Mouse (Mus musculus) G1E (cell line): ENCODE measurements around the gene Prdm16. TPM values are rescaled to one million over a fixed set of nuclear protein-coding genes. Genes with fewer than 3 reads are reported as not detected.

Source experiments
- ATAC-seq: 2 replicates; pipeline ENCODE4 v1.8.0; 2016; ENCODE audit warnings: mild to moderate bottlenecking; ENCODE audit not compliant: insufficient number of reproducible peaks, poor library complexity, low FRiP score, severe bottlenecking; ENCODE audit errors: extremely low read depth
- DNase-seq: peaks from one replicate; pipeline ENCODE4 v3.0.0; 2012; ENCODE audit warnings: low spot score
- H3K27me3 ChIP-seq: 2 replicates; pipeline ENCODE4 v1.6.1; 2012; ENCODE audit warnings: mild to moderate bottlenecking, low read length, inconsistent platforms; ENCODE audit not compliant: insufficient read depth
- H3K36me3 ChIP-seq: replicated peaks from 2 replicates; pipeline ENCODE3; 2012; ENCODE audit warnings: mild to moderate bottlenecking, inconsistent platforms
- H3K4me1 ChIP-seq: 2 replicates; pipeline ENCODE4 v1.6.1; 2012; ENCODE audit warnings: low read depth, low read length, inconsistent platforms, mixed read lengths; ENCODE audit not compliant: insufficient read depth
- H3K4me3 ChIP-seq: 2 replicates; pipeline ENCODE4 v1.5.1; 2012; ENCODE audit warnings: low read depth, mild to moderate bottlenecking, inconsistent platforms, low read length, moderate library complexity, mixed read lengths
- H3K9me3 ChIP-seq: replicated peaks from 2 replicates; pipeline ENCODE4 v1.6.1; 2012; ENCODE audit warnings: inconsistent platforms
- CTCF ChIP-seq: IDR thresholded peaks from 2 replicates; pipeline ENCODE4 v1.5.1; 2012; ENCODE audit warnings: low read depth, low read length, inconsistent platforms, mixed read lengths
- GATA1 ChIP-seq: IDR thresholded peaks from 2 replicates; pipeline ENCODE4 v1.6.1; 2012; ENCODE audit warnings: borderline replicate concordance, low read length, inconsistent platforms, mixed read lengths
- GATA2 ChIP-seq: IDR thresholded peaks from 2 replicates; pipeline ENCODE4 v1.6.1; 2012; ENCODE audit warnings: low read depth, low read length, inconsistent platforms, borderline replicate concordance
- POLR2AphosphoS5 ChIP-seq: IDR thresholded peaks from 2 replicates; pipeline ENCODE4 v1.6.1; 2012; ENCODE audit warnings: low read depth, low read length, inconsistent platforms; ENCODE audit not compliant: insufficient replicate concordance
- TAL1 ChIP-seq: conservative IDR thresholded peaks from 2 replicates; pipeline ENCODE4 v1.6.1; 2012; ENCODE audit warnings: low read depth, low read length, inconsistent platforms, mixed read lengths
- polyA plus RNA-seq: library from polyadenylated mRNA; stranded (reverse); fragments of >175 nt; gene quantifications from 2 replicates; pipeline ENCODE4 v1.2.3, GENCODE M21; 2012
- total RNA-seq, 2 experiments: library from RNA; stranded (forward) in 1 of 2; stranded (reverse) in 1 of 2; fragments of 200-1000 nt in 1 of 2; fragments of >200 nt in 1 of 2; fragmentation: Nextera tagmentation in 1 of 2; gene quantifications; 2 replicates each; pipeline ENCODE4 v1.2.3; 2014 to 2017

Gene Prdm16
- total and polyA plus RNA-seq, 3 experiments = under 0.01 TPM; not detected in 2

DNA sequence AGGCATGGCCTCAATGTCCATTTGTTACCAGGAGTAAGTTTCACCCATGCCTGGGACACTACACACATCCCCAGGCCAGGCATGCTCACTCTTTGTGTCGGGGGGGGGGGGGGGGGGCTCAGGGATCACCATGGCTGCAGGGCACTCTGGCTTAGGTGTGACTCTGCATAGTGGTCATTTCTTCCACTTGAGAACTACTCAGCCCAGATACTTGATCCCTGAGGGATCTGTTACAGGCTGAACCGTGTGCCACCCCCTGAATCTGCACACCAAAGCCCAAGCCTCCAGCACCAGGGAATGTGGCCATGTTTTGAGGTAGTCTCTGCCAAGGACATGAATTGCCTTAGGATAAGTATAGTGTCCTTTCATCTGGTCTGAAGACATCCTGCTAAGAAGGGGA, 123.0 kb downstream of the Prdm16 start:
- TF ChIP-seq POLR2AphosphoS5 (no peak), GATA2 (no peak), GATA1 (no peak), CTCF (no peak), TAL1 (no peak)
- Histone ChIP-seq H3K4me1 (no peaks in the 10 kb centered on the region), H3K36me3 (no peaks in the 10 kb centered on the region), H3K9me3 (peaks cover 93% of the 10 kb centered on the region), H3K4me3 (no peak overlapping the region), H3K27me3 (no peaks in the 10 kb centered on the region)
- DNase-seq = no peak
- no peak for ATAC-seq

DNA sequence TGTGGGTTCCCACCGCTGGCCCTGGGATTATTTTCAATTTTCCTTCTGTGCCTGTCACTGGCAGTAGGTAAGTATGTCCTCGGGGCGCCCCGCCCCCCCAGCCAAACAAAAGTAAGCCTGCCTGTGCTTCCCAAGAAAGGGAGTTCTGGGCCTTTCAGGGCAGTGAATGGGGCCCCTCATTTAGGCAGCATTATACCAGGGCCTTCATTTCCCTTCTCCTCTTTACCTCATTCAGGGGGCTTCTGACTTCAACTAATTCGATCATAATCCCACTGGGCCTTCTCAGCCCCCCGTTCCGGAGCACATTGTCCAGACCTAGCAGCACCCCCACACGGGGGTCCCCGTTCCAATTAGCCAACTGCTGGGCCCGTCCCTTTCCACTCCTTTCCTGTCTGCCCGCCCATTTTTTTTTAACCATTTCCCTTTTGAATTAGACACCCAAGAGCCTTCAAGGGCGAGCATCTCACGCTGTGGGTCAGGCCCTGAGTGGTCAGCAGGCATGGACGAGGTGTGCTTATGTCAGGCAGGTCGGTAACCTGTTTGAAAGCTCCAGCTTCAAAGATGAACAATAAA, 124.1 kb downstream of the Prdm16 start:
- Histone ChIP-seq H3K27me3 (no peaks in the 10 kb centered on the region), H3K36me3 (no peaks in the 10 kb centered on the region), H3K4me3 (no peak overlapping the region), H3K4me1 (no peaks in the 10 kb centered on the region), H3K9me3 (peaks cover 90% of the 10 kb centered on the region)
- ATAC-seq (no peak), DNase-seq (no peak)
- TF ChIP-seq CTCF (no peak), TAL1 (no peak), GATA2 (no peak), GATA1 (no peak), POLR2AphosphoS5 (no peak)

DNA sequence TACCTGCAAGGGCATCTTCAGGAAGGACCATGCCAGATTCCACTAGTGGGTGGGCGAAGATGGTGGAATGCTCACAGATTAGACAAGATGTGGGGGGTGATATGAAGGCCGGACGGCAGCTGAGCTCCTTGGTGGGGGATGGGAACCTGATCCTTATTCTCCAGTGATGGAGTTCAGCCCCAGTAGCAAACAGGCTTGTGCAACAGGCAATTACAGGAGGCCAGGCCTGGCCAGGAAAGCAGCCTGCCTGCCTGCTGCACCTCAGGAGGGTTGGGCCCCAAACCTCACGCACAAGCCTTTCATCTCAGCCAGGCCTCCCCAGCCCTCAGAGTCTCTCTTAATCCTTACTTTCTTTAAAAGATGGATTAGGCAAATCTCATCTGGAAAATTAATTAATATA, 124.9 kb downstream of the Prdm16 start:
- Histone ChIP-seq H3K4me3 (no peak overlapping the region), H3K27me3 (no peaks in the 10 kb centered on the region), H3K9me3 (peaks cover 90% of the 10 kb centered on the region), H3K4me1 (no peaks in the 10 kb centered on the region), H3K36me3 (no peaks in the 10 kb centered on the region)
- DNase-seq (no peak), ATAC-seq (no peak)
- TF ChIP-seq CTCF = no peak
- TF ChIP-seq GATA1 = no peak
- TF ChIP-seq GATA2 = no peak
- no peak for TF ChIP-seq TAL1
- no peak for TF ChIP-seq POLR2AphosphoS5

DNA sequence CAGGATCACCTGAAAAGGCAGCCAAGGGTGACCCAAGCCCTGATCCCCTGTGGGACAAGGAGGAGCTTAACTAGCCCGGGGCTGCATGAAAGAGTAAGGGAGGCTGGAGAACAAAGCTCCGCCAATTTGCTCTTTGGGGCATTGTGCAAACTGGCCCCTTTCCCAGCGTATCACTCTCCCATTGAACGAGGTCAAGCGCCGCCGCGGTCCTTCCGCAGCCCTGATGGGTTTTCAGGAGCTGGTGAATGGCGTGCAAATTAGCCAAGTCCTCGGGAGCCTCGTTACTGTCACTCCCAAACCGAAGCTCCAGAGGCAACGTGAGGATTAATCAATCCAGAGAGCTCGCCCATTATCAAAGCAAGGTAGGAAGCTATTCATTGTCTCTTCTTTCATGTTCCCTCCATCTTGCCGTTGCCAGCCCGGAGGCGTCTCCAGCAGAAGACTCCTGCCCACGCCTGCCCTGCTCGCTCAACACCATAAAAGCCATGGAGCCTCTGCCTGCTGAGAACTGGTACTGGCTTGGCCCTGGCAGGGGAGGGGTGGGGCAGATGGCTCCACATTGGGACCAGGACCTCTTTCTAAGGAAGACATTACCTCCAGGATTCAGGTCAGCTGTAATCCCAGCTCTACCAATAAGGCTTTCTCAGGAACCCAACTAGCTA, 129.8 kb downstream of the Prdm16 start:
- Histone ChIP-seq H3K4me1 (no peaks in the 10 kb centered on the region), H3K27me3 (peaks cover 4% of the 10 kb centered on the region; the same call in 1 of the 2 replicates), H3K9me3 (peaks cover 93% of the 10 kb centered on the region), H3K36me3 (no peaks in the 10 kb centered on the region), H3K4me3 (no peak overlapping the region)
- TF ChIP-seq POLR2AphosphoS5 (no peak), GATA2 (no peak), GATA1 (no peak), CTCF (no peak), TAL1 (no peak)
- no peak for DNase-seq
- ATAC-seq = no peak

DNA sequence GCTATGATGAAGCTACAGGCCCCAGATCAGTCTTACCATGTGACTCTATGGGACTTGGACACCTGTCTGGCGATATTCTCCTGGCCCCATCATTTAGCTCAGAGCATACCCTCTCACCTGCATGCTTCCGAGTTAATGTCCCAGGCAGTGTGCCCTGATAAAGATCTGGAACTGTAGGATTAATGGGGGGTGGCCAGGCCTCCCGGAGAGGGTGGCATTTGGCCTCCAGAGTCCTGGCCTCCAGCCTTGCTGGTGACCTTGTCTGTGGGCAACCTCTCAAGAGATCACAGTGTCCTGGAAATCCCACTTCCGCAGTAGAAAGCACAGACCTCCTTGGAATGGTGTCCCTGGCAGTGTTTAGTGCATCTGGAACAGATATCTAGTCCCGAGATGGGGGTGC, 131.4 kb downstream of the Prdm16 start:
- TF ChIP-seq POLR2AphosphoS5 (no peak), CTCF (no peak), TAL1 (no peak), GATA1 (no peak), GATA2 (no peak)
- no peak for ATAC-seq
- H3K36me3 ChIP-seq = no peaks in the 10 kb centered on the region
- DNase-seq = no peak
- H3K9me3 ChIP-seq = peaks cover 93% of the 10 kb centered on the region
- peaks cover 4% of the 10 kb centered on the region; the same call in 1 of the 2 replicates for H3K27me3 ChIP-seq
- no peaks in the 10 kb centered on the region for H3K4me1 ChIP-seq
- H3K4me3 ChIP-seq = no peak overlapping the region

DNA sequence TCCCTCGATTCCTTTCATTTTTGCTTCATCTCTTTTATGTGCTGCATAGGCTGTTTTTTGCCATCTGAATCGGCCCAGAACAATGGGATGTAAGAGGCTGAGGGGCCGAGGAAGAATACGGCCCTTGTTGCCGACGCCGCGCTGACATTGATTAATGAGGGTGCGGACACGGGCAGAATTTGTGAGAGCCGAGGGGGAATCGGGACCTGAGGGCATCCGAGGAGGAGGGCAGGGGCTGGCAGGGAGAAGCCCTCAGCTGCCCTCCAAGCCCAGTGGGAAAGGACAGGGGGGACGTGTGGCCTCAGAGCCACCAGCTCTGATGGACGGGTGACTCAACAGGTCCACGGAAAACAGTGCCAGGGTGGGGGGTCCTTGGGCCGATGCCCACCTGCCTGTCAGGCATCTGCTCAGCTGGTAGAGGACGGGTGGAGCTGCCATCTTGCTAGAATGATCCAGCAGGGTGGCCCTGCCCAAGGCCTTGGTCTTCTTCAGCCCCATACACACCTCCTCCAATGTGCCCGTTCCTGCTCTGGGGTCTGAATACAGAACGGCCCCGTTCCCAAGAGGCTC, 133.3 kb downstream of the Prdm16 start:
- Histone ChIP-seq H3K36me3 (no peaks in the 10 kb centered on the region), H3K4me3 (no peak overlapping the region; the same call in 1 of the 2 replicates), H3K4me1 (no peaks in the 10 kb centered on the region), H3K9me3 (peaks cover 95% of the 10 kb centered on the region), H3K27me3 (peaks cover 4% of the 10 kb centered on the region; the same call in 1 of the 2 replicates)
- DNase-seq (no peak), ATAC-seq (0 out of 2 replicates have a peak, but pooled peaks have one; percentile 16)
- TF ChIP-seq GATA2 = no peak
- TF ChIP-seq TAL1 = no peak
- TF ChIP-seq GATA1 = no peak
- no peak for TF ChIP-seq CTCF
